Mouse (Mus musculus) liver, embryonic 13.5 days (tissue): ENCODE results near the gene Ifitm5. TPM values are rescaled to one million over a fixed set of nuclear protein-coding genes. Genes with fewer than 3 reads are reported as not detected.

Source experiments
- polyA plus RNA-seq: library from polyadenylated mRNA; unstranded; fragments of >200 nt; fragmentation: Nextera tagmentation; extraction: Ambion mirVana; gene quantifications from 2 replicates; pipeline ENCODE4 v1.2.1, GENCODE M21; 2015

Ifitm5 gene
- polyA plus RNA-seq, 1 experiment from 2014 or later: 0.61 TPM

Other genes with a start within 250 kb of the Ifitm5 start
- 0.10 TPM in 1 of 2 replicates, not detected in the other for gene Cyp2e1, start 186.6 kb downstream of the Ifitm5 start, polyA plus RNA-seq
- 0.17 and 0.20 TPM in 2 replicates for gene Syce1, start 162.4 kb downstream of the Ifitm5 start, polyA plus RNA-seq
- 0.24 and 0.38 TPM in 2 replicates for gene Zfp941, start 128.1 kb downstream of the Ifitm5 start, polyA plus RNA-seq
- gene Urah, start 115.3 kb downstream of the Ifitm5 start, polyA plus RNA-seq: 9.7 and 10.9 TPM in 2 replicates
- not detected in 2 replicates for gene Scgb1c1, start 104.7 kb downstream of the Ifitm5 start, polyA plus RNA-seq
- not detected in 2 replicates for gene Odf3, start 102.5 kb downstream of the Ifitm5 start, polyA plus RNA-seq
- not detected in 2 replicates for gene Gm45785, start 94.0 kb downstream of the Ifitm5 start, polyA plus RNA-seq
- gene Ric8a, start 93.3 kb downstream of the Ifitm5 start, polyA plus RNA-seq: 25.0 and 25.1 TPM in 2 replicates
- 17.1 and 20.1 TPM in 2 replicates for gene Bet1l, start 92.7 kb downstream of the Ifitm5 start, polyA plus RNA-seq
- 187 and 202 TPM in 2 replicates for gene Psmd13, start 68.3 kb downstream of the Ifitm5 start, polyA plus RNA-seq
- gene Sirt3, start 68.0 kb downstream of the Ifitm5 start, polyA plus RNA-seq: 16.6 and 16.8 TPM in 2 replicates
- 0.33 and 1.3 TPM in 2 replicates for gene Cox8b, start 49.8 kb downstream of the Ifitm5 start, polyA plus RNA-seq
- 1.6 and 2.4 TPM in 2 replicates for gene Nlrp6, start 29.4 kb downstream of the Ifitm5 start, polyA plus RNA-seq
- 5.0 and 5.9 TPM in 2 replicates for gene Pgghg, start 8.9 kb downstream of the Ifitm5 start, polyA plus RNA-seq
- not detected in 2 replicates for gene Gm45717, start 5.6 kb upstream of the Ifitm5 start, polyA plus RNA-seq
- gene Ifitm2, start 5.7 kb upstream of the Ifitm5 start, polyA plus RNA-seq: 309 and 331 TPM in 2 replicates
- 22.3 and 24.0 TPM in 2 replicates for gene Ifitm1, start 16.9 kb upstream of the Ifitm5 start, polyA plus RNA-seq
- 53.9 and 61.7 TPM in 2 replicates for gene Ifitm3, start 60.5 kb upstream of the Ifitm5 start, polyA plus RNA-seq
- 2.7 and 2.9 TPM in 2 replicates for gene Ifitm6, start 67.6 kb upstream of the Ifitm5 start, polyA plus RNA-seq
- not detected in 2 replicates for gene Gm17387, start 78.8 kb upstream of the Ifitm5 start, polyA plus RNA-seq
- 0.75 and 0.81 TPM in 2 replicates for gene B4galnt4, start 110.8 kb upstream of the Ifitm5 start, polyA plus RNA-seq
- 0.70 and 0.71 TPM in 2 replicates for gene Pkp3, start 127.9 kb upstream of the Ifitm5 start, polyA plus RNA-seq
- 16.5 and 16.9 TPM in 2 replicates for gene Sigirr, start 150.3 kb upstream of the Ifitm5 start, polyA plus RNA-seq
- gene Ano9, start 167.5 kb upstream of the Ifitm5 start, polyA plus RNA-seq: 0.12 and 0.20 TPM in 2 replicates
- gene Ptdss2, start 172.1 kb upstream of the Ifitm5 start, polyA plus RNA-seq: 138 and 147 TPM in 2 replicates
- 55.0 and 58.0 TPM in 2 replicates for gene Rnh1, start 222.6 kb upstream of the Ifitm5 start, polyA plus RNA-seq
- gene Hras, start 243.7 kb upstream of the Ifitm5 start, polyA plus RNA-seq: 91.5 and 104 TPM in 2 replicates
- gene Lrrc56, start 243.9 kb upstream of the Ifitm5 start, polyA plus RNA-seq: 12.2 and 15.5 TPM in 2 replicates